Mouse (Mus musculus): ENCODE measurements at regions not wholly inside any gene's neighbourhood (a gene's known extent, or its start where the extent isn't known, plus 50 kb on each side); places are given as distances from the start of the nearest gene placed in this dataset.

DNA sequence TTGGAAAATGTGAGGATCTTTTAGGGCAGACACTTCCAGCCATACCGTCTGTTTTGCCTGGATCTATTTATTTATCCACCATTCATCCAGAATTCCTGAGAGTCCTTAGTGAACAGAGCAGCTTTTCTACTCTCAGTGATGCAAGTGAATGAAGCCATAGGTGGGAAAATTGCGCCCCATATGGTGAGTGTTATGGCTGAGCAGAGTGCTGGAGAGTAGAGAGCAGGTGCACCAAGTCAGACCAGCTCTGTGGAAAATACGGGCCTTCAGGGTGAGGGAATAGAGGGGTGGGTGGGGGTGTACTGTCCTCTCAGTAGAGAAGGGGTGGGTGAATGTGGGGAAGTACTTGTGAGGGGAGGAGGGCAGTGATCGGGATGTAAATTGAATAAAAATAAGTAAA, 223.0 kb upstream of the 4930550L24Rik start:
- no peak for DNase-seq (ENCODE audit: low spot score in 2 of 2)

DNA sequence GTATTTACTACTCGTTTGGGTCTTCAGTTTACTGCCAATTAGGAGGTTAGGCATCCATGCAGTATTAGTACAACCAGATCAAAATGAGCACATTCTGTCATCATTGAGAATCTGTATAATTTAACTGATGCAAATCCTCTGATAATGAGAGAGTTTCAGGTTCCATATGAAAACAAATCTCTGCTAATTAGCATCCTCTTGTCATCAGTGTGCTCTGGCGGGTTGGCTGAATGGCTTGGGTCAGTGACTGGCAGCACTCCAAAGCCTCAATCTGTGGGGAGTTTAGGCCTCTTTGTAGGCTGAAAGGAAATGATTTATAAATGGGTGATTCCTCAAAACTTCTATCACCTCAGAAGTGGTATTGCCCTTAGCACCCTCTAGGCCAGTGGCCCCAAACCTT, 220.2 kb upstream of the 4930550L24Rik start:
- DNase-seq (ENCODE audit: low spot score in 2 of 2): no peak

DNA sequence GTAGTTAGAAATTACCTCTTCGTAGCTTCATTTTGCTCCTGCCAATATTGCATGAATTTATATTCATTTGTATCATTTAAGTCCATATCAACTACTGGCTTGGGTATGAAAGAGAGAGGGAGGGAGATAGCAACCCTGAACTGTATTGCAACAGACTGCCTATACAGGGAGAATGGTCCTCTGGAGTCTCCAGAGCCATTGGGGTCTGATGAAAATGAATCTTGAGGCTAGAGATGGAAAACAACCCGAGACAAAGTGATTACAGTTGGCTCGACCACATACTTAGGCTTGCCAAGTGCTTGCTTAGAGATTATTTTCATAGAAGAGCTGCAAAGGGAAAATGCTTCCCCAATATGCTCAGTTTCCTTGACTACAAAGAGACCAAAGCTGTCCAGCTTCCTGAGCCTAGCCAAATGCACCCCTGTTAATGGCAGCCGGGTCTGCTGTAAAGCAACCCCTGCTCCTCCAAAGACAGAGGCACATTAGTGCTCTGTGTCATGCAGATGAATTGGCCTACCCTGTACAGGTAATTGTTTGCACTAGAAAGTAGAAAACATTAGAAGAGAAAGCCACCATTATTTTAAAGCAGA, 206.9 kb upstream of the 4930550L24Rik start:
- DNase-seq (ENCODE audit: low spot score in 2 of 2): peak in 1 of 2 experiments; percentile 2
